Mouse (Mus musculus): ENCODE results near the gene Zbtb18. TPM values are rescaled to one million over a fixed set of nuclear protein-coding genes. Genes with fewer than 3 reads are reported as not detected.

Gene Zbtb18
- total RNA-seq, 4 experiments from 2014 or later = 279 to 374 (median 318) TPM

- DNase-seq (ENCODE audit: low spot score in 2 of 2) = no peak
Observed at GRCm38 (mm10) chr1:177479356-177480004, 37.3 kb downstream of the Zbtb18 start.

GRCm38 (mm10) chr1:177483612-177484011 lies 41.5 kb downstream of the Zbtb18 start:
- no peak for DNase-seq (ENCODE audit: low spot score in 2 of 2)

- DNase-seq (ENCODE audit: low spot score in 2 of 2) = no peak
Observed at GRCm38 (mm10) chr1:177484280-177484679, 42.1 kb downstream of the Zbtb18 start.

- no peak for DNase-seq (ENCODE audit: low spot score in 2 of 2)
Observed at GRCm38 (mm10) chr1:177484680-177485079, 42.5 kb downstream of the Zbtb18 start.

- no peak for DNase-seq (ENCODE audit: low spot score in 2 of 2)
Observed at GRCm38 (mm10) chr1:177489844-177490243, 47.7 kb downstream of the Zbtb18 start.

GRCm38 (mm10) chr1:177490808-177491207 lies 48.7 kb downstream of the Zbtb18 start:
- no peak for DNase-seq (ENCODE audit: low spot score in 2 of 2)

- DNase-seq (ENCODE audit: low spot score in 2 of 2) = no peak
Observed at GRCm38 (mm10) chr1:177491280-177491679, 49.1 kb downstream of the Zbtb18 start.

GRCm38 (mm10) chr1:177494306-177494705 lies 52.2 kb downstream of the Zbtb18 start:
- no peak for DNase-seq (ENCODE audit: low spot score in 2 of 2)

GRCm38 (mm10) chr1:177494913-177495542 lies 52.9 kb downstream of the Zbtb18 start:
- DNase-seq (ENCODE audit: low spot score in 2 of 2) = no peak

Other genes with a start within 250 kb of the Zbtb18 start
- gene Akt3, start 184.1 kb upstream of the Zbtb18 start, total RNA-seq (2022) = 100 to 1,000 TPM; 227 to 296 (median 251) TPM